Comparison of ENCODE assay signal across 22 mouse cellular contexts in the genomic region with DNA sequence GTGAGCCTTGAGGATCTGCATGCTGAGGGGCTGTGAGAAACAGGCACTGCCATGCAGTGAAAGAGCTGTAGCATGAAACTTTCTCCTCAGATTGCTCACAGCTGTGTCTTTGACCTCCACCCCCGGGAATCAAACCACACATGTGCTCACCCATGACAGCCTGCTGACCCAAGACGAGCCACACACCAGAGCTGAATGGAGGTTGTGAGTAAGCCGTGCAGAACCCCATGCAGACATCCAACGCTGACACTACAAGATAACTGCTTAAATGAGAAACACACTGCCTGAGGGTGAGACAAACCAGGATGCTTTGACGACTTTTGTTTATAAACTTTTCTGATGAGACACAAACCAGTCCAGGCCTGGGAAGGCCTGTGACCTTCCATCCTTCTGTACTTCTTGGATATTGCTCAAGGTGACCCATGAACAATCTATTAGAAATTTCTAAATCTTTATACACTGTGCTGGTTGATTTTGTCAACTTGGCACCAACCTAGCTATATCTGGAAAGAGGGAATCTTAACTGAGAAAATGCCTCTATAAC. TPM values are rescaled to one million over a fixed set of nuclear protein-coding genes. Genes with fewer than 3 reads are reported as not detected.
DNase-seq lines count a peak whose midpoint lies in the region; ATAC-seq and TF ChIP-seq lines count a peak whose summit lies in the region.
"Had no signal": no experiment of that assay in that cellular context is flagged by ENCODE, and none has a peak within 500 bp of the region (broad histone marks: within the 10 kb centered on the region; RNA-seq: fewer than 3 reads in every experiment).

No protein-coding gene starts in this region.

- peak; percentile 70 for ATAC-seq in lung, postnatal 0 days
- no peak for ATAC-seq in stomach, embryonic 15.5 days (ENCODE audit: insufficient read depth, low FRiP score, low read depth)
- ATAC-seq: forebrain, embryonic 16.5 days; hindbrain, postnatal 0 days had no signal

- DNase-seq in heart, adult 9 months (ENCODE audit: low spot score in 2 of 2) = peak; percentile 56 to 68
- DNase-seq in heart, postnatal 36 days = no peak
- peak; percentile 65 for DNase-seq in lung, postnatal 0 days (ENCODE audit: low spot score)
- DNase-seq in lung, postnatal 25 days (ENCODE audit: low spot score) = no peak
- peak; percentile 21 for DNase-seq in embryonic facial prominence, embryonic 10.5 days (ENCODE audit: low spot score)
- no peak for DNase-seq in ovary, postnatal 14 days (ENCODE audit: low spot score)
- DNase-seq in left cerebral cortex, postnatal 36 days (ENCODE audit: low spot score in 2 of 2) = no peak
- DNase-seq: adrenal gland, adult 8-10 months; cerebellum, adult 18-20 months; left cerebral cortex, postnatal 4 days; liver, embryonic 13.5 days; right cerebral cortex, postnatal 25 days; thymus, adult 18-20 months had no signal

- no peak overlapping the region for H3K27ac ChIP-seq in lung, postnatal 0 days (ENCODE audit: low read length)
- no peak overlapping the region for H3K27ac ChIP-seq in embryonic facial prominence, embryonic 10.5 days (replicated peaks)
- H3K27ac ChIP-seq in stomach, embryonic 15.5 days = peak overlapping the region; percentile 33; the same call in 1 of the 2 replicates
- H3K27ac ChIP-seq: embryonic facial prominence, embryonic 12.5 days; hindbrain, postnatal 0 days; layer of hippocampus, adult 2 months; liver, embryonic 13.5 days; macrophage; neural tube, embryonic 13.5 days had no signal

- no peaks in the 10 kb centered on the region for H3K9me3 ChIP-seq in lung, postnatal 0 days (ENCODE audit: low read length)
- H3K9me3 ChIP-seq in embryonic facial prominence, embryonic 10.5 days = no peaks in the 10 kb centered on the region
- no peaks in the 10 kb centered on the region for H3K9me3 ChIP-seq in stomach, embryonic 15.5 days
- H3K9me3 ChIP-seq: embryonic facial prominence, embryonic 12.5 days; liver, embryonic 13.5 days; neural tube, embryonic 13.5 days had no signal

- no peak overlapping the region for H3K9ac ChIP-seq in lung, postnatal 0 days (replicated peaks; ENCODE audit: low read depth)
- H3K9ac ChIP-seq in stomach, embryonic 15.5 days = no peak overlapping the region
- H3K9ac ChIP-seq: embryonic facial prominence, embryonic 12.5 days; liver, embryonic 13.5 days; neural tube, embryonic 13.5 days had no signal

- no peak overlapping the region for H3K4me2 ChIP-seq in lung, postnatal 0 days (replicated peaks; ENCODE audit: low read depth, low read length)
- no peak overlapping the region for H3K4me2 ChIP-seq in stomach, embryonic 15.5 days
- H3K4me2 ChIP-seq: embryonic facial prominence, embryonic 12.5 days; liver, embryonic 13.5 days; midbrain, embryonic 11.5 days; neural tube, embryonic 13.5 days had no signal

- no peaks in the 10 kb centered on the region for H3K27me3 ChIP-seq in lung, postnatal 0 days (replicated peaks; ENCODE audit: insufficient read depth, low read length)
- H3K27me3 ChIP-seq in embryonic facial prominence, embryonic 10.5 days (replicated peaks; ENCODE audit: low read depth, poor library complexity, severe bottlenecking) = no peaks in the 10 kb centered on the region
- no peaks in the 10 kb centered on the region for H3K27me3 ChIP-seq in stomach, embryonic 15.5 days (replicated peaks)
- H3K27me3 ChIP-seq: embryonic facial prominence, embryonic 12.5 days; liver, embryonic 13.5 days; neural tube, embryonic 13.5 days had no signal

- TF ChIP-seq EP300 in lung, postnatal 0 days (IDR thresholded peaks at IDR 0.05) = no peak

- WGBS in lung, postnatal 0 days = 55% methylated on average over 5 of the region's 5 CpGs
- WGBS in embryonic facial prominence, embryonic 10.5 days = 77% methylated on average over 5 of the region's 5 CpGs
- 46% methylated on average over 5 of the region's 5 CpGs for WGBS in stomach, embryonic 15.5 days

- peaks cover 13% of the 10 kb centered on the region for H3K36me3 ChIP-seq in lung, postnatal 0 days (ENCODE audit: insufficient read depth, low read length)
- peaks cover 83% of the 10 kb centered on the region for H3K36me3 ChIP-seq in embryonic facial prominence, embryonic 10.5 days (replicated peaks)
- peaks cover 17% of the 10 kb centered on the region; the same call in 1 of the 2 replicates for H3K36me3 ChIP-seq in stomach, embryonic 15.5 days

- no peak for TF ChIP-seq CTCF in lung, postnatal 0 days (IDR thresholded peaks at IDR 0.05)

- H3K4me1 ChIP-seq in lung, postnatal 0 days (ENCODE audit: insufficient read depth, low read depth, low read length) = no peaks in the 10 kb centered on the region
- no peaks in the 10 kb centered on the region for H3K4me1 ChIP-seq in embryonic facial prominence, embryonic 10.5 days
- H3K4me1 ChIP-seq in stomach, embryonic 15.5 days = peaks cover 25% of the 10 kb centered on the region
- H3K4me1 ChIP-seq: embryonic facial prominence, embryonic 12.5 days; neural tube, embryonic 13.5 days had no signal

- intact Hi-C loops in heart, postnatal 36 days (cut with DNase I) = no loop called here
- intact Hi-C loops in left cerebral cortex, postnatal 36 days (cut with DNase I) = no loop called here

- no peak overlapping the region for H3K4me3 ChIP-seq in lung, postnatal 0 days (ENCODE audit: low read depth, low read length)
- H3K4me3 ChIP-seq in embryonic facial prominence, embryonic 10.5 days = no peak overlapping the region
- H3K4me3 ChIP-seq in stomach, embryonic 15.5 days (replicated peaks) = no peak overlapping the region
- H3K4me3 ChIP-seq: embryonic facial prominence, embryonic 12.5 days; layer of hippocampus, adult 2 months; liver, embryonic 13.5 days; neural tube, embryonic 13.5 days had no signal

RNA-seq across cellular contexts. Expression of a gene that starts 26.2 kb away (rescaled TPM):
- total RNA-seq in heart, postnatal 36 days (2021) = 1 to 10 TPM; 2.1 to 2.6 TPM
- 89.5 and 111 TPM in 2 replicates for polyA plus RNA-seq in lung, postnatal 0 days (2015; fragmentation: Nextera tagmentation; extraction: Ambion mirVana)
- polyA plus RNA-seq in embryonic facial prominence, embryonic 10.5 days (2016; fragmentation: Nextera tagmentation; extraction: Ambion mirVana) = 3.5 and 3.6 TPM in 2 replicates
- polyA plus RNA-seq in stomach, embryonic 15.5 days (2015; fragmentation: Nextera tagmentation; extraction: Ambion mirVana) = 38.2 and 41.8 TPM in 2 replicates
- under 1 TPM in 1 of 2 experiments, not detected in 1; 0.18 TPM for total RNA-seq in left cerebral cortex, postnatal 36 days (2021)
- total RNA-seq: monocyte, adult 5-6 weeks had no signal
- polyA plus RNA-seq: macrophage had no signal

RNA-seq across cellular contexts. Expression of a gene that starts 30.3 kb away (rescaled TPM):
- 100 to 1,000 TPM; 213 to 214 TPM for total RNA-seq in heart, postnatal 36 days (2021)
- polyA plus RNA-seq in lung, postnatal 0 days (2015; fragmentation: Nextera tagmentation; extraction: Ambion mirVana) = 193 and 194 TPM in 2 replicates
- 419 and 420 TPM in 2 replicates for polyA plus RNA-seq in embryonic facial prominence, embryonic 10.5 days (2016; fragmentation: Nextera tagmentation; extraction: Ambion mirVana)
- polyA plus RNA-seq in stomach, embryonic 15.5 days (2015; fragmentation: Nextera tagmentation; extraction: Ambion mirVana) = 298 and 323 TPM in 2 replicates
- 100 to 1,000 TPM; 298 to 335 TPM for total RNA-seq in left cerebral cortex, postnatal 36 days (2021)

Comparison
In these comparisons a context has a peak if more than half of its experiments do, and no peak if none do; other contexts are left out.
1. DNase-seq: peak in heart, adult 9 months (2 of 2), lung, postnatal 0 days (single experiment) and embryonic facial prominence, embryonic 10.5 days (single experiment); none in heart, postnatal 36 days (0 of 2), lung, postnatal 25 days (single experiment), ovary, postnatal 14 days (single experiment) and left cerebral cortex, postnatal 36 days (0 of 2).